Mouse (Mus musculus) lung, embryonic 15.5 days (tissue): ENCODE data around the gene Cacna1c. TPM values are rescaled to one million over a fixed set of nuclear protein-coding genes. Genes with fewer than 3 reads are reported as not detected.

Experiments
- ATAC-seq: fragments of 200-750 bp; cut with Nextera tagmentation; 2 replicates; pipeline ENCODE4 v1.8.0; 2017; ENCODE audit warnings: moderate number of reproducible peaks, borderline replicate concordance; ENCODE audit not compliant: low FRiP score, low TSS enrichment; ENCODE audit errors: extremely low read depth
- H3K27ac ChIP-seq: fragments of 300-500 bp; sonication (generic); 2 replicates; pipeline ENCODE4 v1.5.1; 2015; ENCODE audit warnings: moderate library complexity, mild to moderate bottlenecking, inconsistent platforms
- H3K27me3 ChIP-seq: fragments of 300-500 bp; sonication (generic); 2 replicates; pipeline ENCODE4 v1.6.1; 2015; ENCODE audit warnings: inconsistent platforms
- H3K36me3 ChIP-seq: fragments of 300-500 bp; sonication (generic); 2 replicates; pipeline ENCODE4 v1.6.1; 2015; ENCODE audit warnings: inconsistent platforms
- H3K4me1 ChIP-seq: fragments of 300-500 bp; sonication (generic); 2 replicates; pipeline ENCODE4 v1.6.1; 2015; ENCODE audit warnings: inconsistent platforms
- H3K4me2 ChIP-seq: fragments of 300-500 bp; sonication (generic); 2 replicates; pipeline ENCODE4 v1.6.1; 2015; ENCODE audit warnings: inconsistent platforms, mild to moderate bottlenecking, moderate library complexity
- H3K4me3 ChIP-seq: fragments of 300-500 bp; sonication (generic); 2 replicates; pipeline ENCODE4 v1.5.1; 2015; ENCODE audit warnings: mild to moderate bottlenecking, inconsistent platforms
- H3K9ac ChIP-seq: fragments of 300-500 bp; sonication (generic); 2 replicates; pipeline ENCODE4 v1.6.1; 2015; ENCODE audit warnings: inconsistent platforms
- H3K9me3 ChIP-seq: fragments of 300-500 bp; sonication (generic); 2 replicates; pipeline ENCODE4 v1.6.1; 2016; ENCODE audit warnings: inconsistent platforms
- WGBS: fragments of 180-500 bp; shearing (Covaris S2); methylation state at CpG from one replicate; pipeline ENCODE4 v1.1.7; 2015; 5-methylcytosine and 5-hydroxymethylcytosine counted together
- polyA plus RNA-seq: library from polyadenylated mRNA; unstranded; fragments of >200 nt; fragmentation: Nextera tagmentation; extraction: Ambion mirVana; gene quantifications from 2 replicates; pipeline ENCODE4 v1.2.1, GENCODE M21; 2015

Gene Cacna1c
- polyA plus RNA-seq, 1 experiment from 2014 or later: 8.4 TPM

- Histone ChIP-seq H3K36me3 (no peaks in the 10 kb centered on the region), H3K27ac (no peak overlapping the region), H3K4me3 (no peak overlapping the region), H3K27me3 (no peaks in the 10 kb centered on the region), H3K9ac (no peak overlapping the region), H3K4me1 (no peaks in the 10 kb centered on the region), H3K4me2 (no peak overlapping the region), H3K9me3 (no peaks in the 10 kb centered on the region)
- WGBS: 47% methylated on average over 1 of the region's 1 CpGs
- no peak for ATAC-seq
Measured at GRCm38 (mm10) chr6:118884961-118885360, 311.3 kb downstream of the Cacna1c start.

- no peak overlapping the region for H3K27ac ChIP-seq
- H3K4me1 ChIP-seq: no peaks in the 10 kb centered on the region
- no peaks in the 10 kb centered on the region for H3K9me3 ChIP-seq
- no peaks in the 10 kb centered on the region for H3K27me3 ChIP-seq
- no peaks in the 10 kb centered on the region for H3K36me3 ChIP-seq
- ATAC-seq: no peak
- H3K9ac ChIP-seq: no peak overlapping the region
- H3K4me2 ChIP-seq: no peak overlapping the region
- H3K4me3 ChIP-seq: no peak overlapping the region
- WGBS: 73% methylated on average over 8 of the region's 8 CpGs
Measured at GRCm38 (mm10) chr6:118884073-118884551, 312.1 kb downstream of the Cacna1c start.

- H3K27me3 ChIP-seq: no peaks in the 10 kb centered on the region
- no peaks in the 10 kb centered on the region for H3K9me3 ChIP-seq
- no peaks in the 10 kb centered on the region for H3K36me3 ChIP-seq
- ATAC-seq: no peak; the same call in 1 of the 2 replicates
- no peak overlapping the region for H3K4me2 ChIP-seq
- no peak overlapping the region for H3K9ac ChIP-seq
- H3K4me1 ChIP-seq: peaks cover 11% of the 10 kb centered on the region; the same call in 1 of the 2 replicates
- H3K27ac ChIP-seq: no peak overlapping the region
- 24% methylated on average over 2 of the region's 2 CpGs for WGBS
- H3K4me3 ChIP-seq: no peak overlapping the region
Measured at GRCm38 (mm10) chr6:118876204-118876603, 320.0 kb downstream of the Cacna1c start.

- WGBS: 62% methylated on average over 7 of the region's 7 CpGs
- Histone ChIP-seq H3K9me3 (no peaks in the 10 kb centered on the region), H3K4me1 (peaks cover 14% of the 10 kb centered on the region; the same call in 1 of the 2 replicates), H3K27me3 (no peaks in the 10 kb centered on the region), H3K36me3 (no peaks in the 10 kb centered on the region), H3K9ac (no peak overlapping the region), H3K4me2 (no peak overlapping the region), H3K4me3 (no peak overlapping the region), H3K27ac (no peak overlapping the region)
- no peak for ATAC-seq
Measured at GRCm38 (mm10) chr6:118870241-118870841, 325.9 kb downstream of the Cacna1c start.

GRCm38 (mm10) chr6:118867384-118867783 is 328.8 kb downstream of the Cacna1c start:
- WGBS: 81% methylated on average over 7 of the region's 7 CpGs
- Histone ChIP-seq H3K27ac (no peak overlapping the region), H3K4me1 (peaks cover 10% of the 10 kb centered on the region; the same call in 1 of the 2 replicates), H3K9ac (no peak overlapping the region), H3K9me3 (no peaks in the 10 kb centered on the region), H3K36me3 (no peaks in the 10 kb centered on the region), H3K4me3 (no peak overlapping the region), H3K27me3 (no peaks in the 10 kb centered on the region), H3K4me2 (no peak overlapping the region)
- no peak for ATAC-seq

GRCm38 (mm10) chr6:118866889-118867288 is 329.3 kb downstream of the Cacna1c start:
- no peaks in the 10 kb centered on the region for H3K9me3 ChIP-seq
- H3K9ac ChIP-seq: no peak overlapping the region
- H3K36me3 ChIP-seq: no peaks in the 10 kb centered on the region
- 66% methylated on average over 3 of the region's 3 CpGs for whole genome bisulfite sequencing
- no peak for ATAC-seq
- H3K4me1 ChIP-seq: peaks cover 10% of the 10 kb centered on the region; the same call in 1 of the 2 replicates
- H3K4me3 ChIP-seq: no peak overlapping the region
- H3K27me3 ChIP-seq: no peaks in the 10 kb centered on the region
- no peak overlapping the region for H3K27ac ChIP-seq
- H3K4me2 ChIP-seq: no peak overlapping the region

- Histone ChIP-seq H3K9me3 (no peaks in the 10 kb centered on the region), H3K36me3 (no peaks in the 10 kb centered on the region), H3K9ac (no peak overlapping the region), H3K27ac (no peak overlapping the region), H3K4me1 (peaks cover 10% of the 10 kb centered on the region; the same call in 1 of the 2 replicates), H3K27me3 (no peaks in the 10 kb centered on the region), H3K4me2 (no peak overlapping the region), H3K4me3 (no peak overlapping the region)
- 72% methylated on average over 5 of the region's 5 CpGs for WGBS
- no peak for ATAC-seq
Measured at GRCm38 (mm10) chr6:118865777-118866380, 330.3 kb downstream of the Cacna1c start.

GRCm38 (mm10) chr6:118864696-118865620 is 331.3 kb downstream of the Cacna1c start:
- no peak for ATAC-seq
- H3K36me3 ChIP-seq: no peaks in the 10 kb centered on the region
- H3K9ac ChIP-seq: no peak overlapping the region
- H3K27ac ChIP-seq: no peak overlapping the region
- peaks cover 10% of the 10 kb centered on the region; the same call in 1 of the 2 replicates for H3K4me1 ChIP-seq
- H3K4me3 ChIP-seq: no peak overlapping the region
- H3K27me3 ChIP-seq: no peaks in the 10 kb centered on the region
- no peak overlapping the region for H3K4me2 ChIP-seq
- H3K9me3 ChIP-seq: no peaks in the 10 kb centered on the region
- 39% methylated on average over 18 of the region's 18 CpGs for WGBS

GRCm38 (mm10) chr6:118862727-118863126 is 333.5 kb downstream of the Cacna1c start:
- H3K27ac ChIP-seq: no peak overlapping the region
- H3K27me3 ChIP-seq: no peaks in the 10 kb centered on the region
- WGBS: 87% methylated on average over 9 of the region's 9 CpGs
- H3K4me3 ChIP-seq: no peak overlapping the region
- H3K4me1 ChIP-seq: peaks cover 9% of the 10 kb centered on the region; the same call in 1 of the 2 replicates
- no peaks in the 10 kb centered on the region for H3K9me3 ChIP-seq
- no peak overlapping the region for H3K4me2 ChIP-seq
- H3K36me3 ChIP-seq: no peaks in the 10 kb centered on the region
- ATAC-seq: no peak
- no peak overlapping the region for H3K9ac ChIP-seq

GRCm38 (mm10) chr6:118862091-118862490 is 334.1 kb downstream of the Cacna1c start:
- Histone ChIP-seq H3K4me1 (peaks cover 7% of the 10 kb centered on the region; the same call in 1 of the 2 replicates), H3K27me3 (no peaks in the 10 kb centered on the region), H3K27ac (no peak overlapping the region), H3K9me3 (no peaks in the 10 kb centered on the region), H3K4me3 (no peak overlapping the region), H3K36me3 (no peaks in the 10 kb centered on the region), H3K9ac (no peak overlapping the region), H3K4me2 (no peak overlapping the region)
- ATAC-seq: no peak
- 85% methylated on average over 5 of the region's 5 CpGs for WGBS

GRCm38 (mm10) chr6:118858431-118858830 is 337.8 kb downstream of the Cacna1c start:
- Histone ChIP-seq H3K9ac (no peak overlapping the region), H3K36me3 (no peaks in the 10 kb centered on the region), H3K27ac (no peak overlapping the region), H3K4me1 (no peaks in the 10 kb centered on the region), H3K4me3 (no peak overlapping the region), H3K4me2 (no peak overlapping the region), H3K27me3 (no peaks in the 10 kb centered on the region), H3K9me3 (no peaks in the 10 kb centered on the region)
- 19% methylated on average over 1 of the region's 1 CpGs for WGBS
- no peak for ATAC-seq
